Mouse (Mus musculus) hindbrain, embryonic 10.5 days (tissue): ENCODE measurements at regions not wholly inside any gene's neighbourhood (a gene's known extent, or its start where the extent isn't known, plus 50 kb on each side); places are given as distances from the start of the nearest gene placed in this dataset.

ENCODE experiments used
- DNase-seq: peaks from one replicate; pipeline ENCODE4 v3.0.0-alpha.2; 2017; ENCODE audit warnings: low spot score
- H3K27ac ChIP-seq: fragments of 300-500 bp; sonication (generic); 2 replicates; pipeline ENCODE4 v1.5.1; 2016; ENCODE audit warnings: mild to moderate bottlenecking, moderate library complexity
- H3K27me3 ChIP-seq: fragments of 300-500 bp; sonication (generic); 2 replicates; pipeline ENCODE4 v1.6.1; 2016; ENCODE audit warnings: mild to moderate bottlenecking; ENCODE audit not compliant: poor library complexity, insufficient read depth, severe bottlenecking
- H3K36me3 ChIP-seq: fragments of 300-500 bp; sonication (generic); 2 replicates; pipeline ENCODE4 v1.6.1; 2016; ENCODE audit warnings: mild to moderate bottlenecking, moderate library complexity
- H3K4me1 ChIP-seq: fragments of 300-500 bp; sonication (generic); replicated peaks from 2 replicates; pipeline ENCODE4 v1.6.1; 2016; ENCODE audit warnings: mild to moderate bottlenecking
- H3K4me3 ChIP-seq: fragments of 300-500 bp; sonication (generic); 2 replicates; pipeline ENCODE4 v1.5.1; 2016; ENCODE audit warnings: mild to moderate bottlenecking, moderate library complexity
- H3K9me3 ChIP-seq: fragments of 300-500 bp; sonication (generic); 2 replicates; pipeline ENCODE4 v1.6.1; 2016; ENCODE audit warnings: mild to moderate bottlenecking, moderate library complexity
- WGBS: fragments of 180-500 bp; shearing (Covaris S2); methylation state at CpG from one replicate; pipeline ENCODE4 v1.1.7; 2016; 5-methylcytosine and 5-hydroxymethylcytosine counted together

GRCm38 (mm10) chr5:112120766-112121165 is 131.6 kb downstream of the Cryba4 start:
- DNase-seq = no peak
- Histone ChIP-seq H3K4me3 (no peak overlapping the region), H3K27me3 (peaks cover 14% of the 10 kb centered on the region; the same call in 1 of the 2 replicates), H3K27ac (no peak overlapping the region), H3K9me3 (no peaks in the 10 kb centered on the region), H3K4me1 (peaks cover 54% of the 10 kb centered on the region), H3K36me3 (no peaks in the 10 kb centered on the region)
- WGBS = 73% methylated on average over 6 of the region's 6 CpGs

- DNase-seq = no peak
- Histone ChIP-seq H3K9me3 (no peaks in the 10 kb centered on the region), H3K36me3 (no peaks in the 10 kb centered on the region), H3K4me3 (no peak overlapping the region), H3K27ac (peak overlapping the region; percentile 45), H3K27me3 (peaks cover 10% of the 10 kb centered on the region; the same call in 1 of the 2 replicates), H3K4me1 (peaks cover 56% of the 10 kb centered on the region)
- WGBS = 76% methylated on average over 9 of the region's 9 CpGs
Measured at GRCm38 (mm10) chr5:112121554-112121953, 130.8 kb downstream of the Cryba4 start.

- H3K27ac ChIP-seq = no peak overlapping the region
- no peaks in the 10 kb centered on the region for H3K9me3 ChIP-seq
- H3K4me1 ChIP-seq = peaks cover 49% of the 10 kb centered on the region
- DNase-seq = no peak
- H3K4me3 ChIP-seq = no peak overlapping the region
- H3K36me3 ChIP-seq = no peaks in the 10 kb centered on the region
- 16% methylated on average over 5 of the region's 5 CpGs for WGBS
- peaks cover 10% of the 10 kb centered on the region; the same call in 1 of the 2 replicates for H3K27me3 ChIP-seq
Measured at GRCm38 (mm10) chr5:112122581-112122980, 129.7 kb downstream of the Cryba4 start.

- 84% methylated on average over 4 of the region's 4 CpGs for WGBS
- Histone ChIP-seq H3K4me1 (peaks cover 30% of the 10 kb centered on the region), H3K36me3 (no peaks in the 10 kb centered on the region), H3K9me3 (no peaks in the 10 kb centered on the region), H3K27me3 (peaks cover 10% of the 10 kb centered on the region; the same call in 1 of the 2 replicates), H3K27ac (no peak overlapping the region), H3K4me3 (no peak overlapping the region)
- no peak for DNase-seq
Measured at GRCm38 (mm10) chr5:112127171-112127570, 125.1 kb downstream of the Cryba4 start.

GRCm38 (mm10) chr5:112132746-112133145 is 119.6 kb downstream of the Cryba4 start:
- WGBS = 93% methylated on average over 1 of the region's 1 CpGs
- Histone ChIP-seq H3K4me1 (peaks cover 23% of the 10 kb centered on the region), H3K36me3 (no peaks in the 10 kb centered on the region), H3K27me3 (0 out of 2 replicates have a peak, but pooled peaks cover 6% of the 10 kb centered on the region), H3K4me3 (no peak overlapping the region), H3K27ac (no peak overlapping the region), H3K9me3 (no peaks in the 10 kb centered on the region)
- no peak for DNase-seq

GRCm38 (mm10) chr5:112133688-112134573 is 118.4 kb downstream of the Cryba4 start:
- Histone ChIP-seq H3K27ac (peak overlapping the region; percentile 66), H3K9me3 (no peaks in the 10 kb centered on the region), H3K4me1 (peaks cover 23% of the 10 kb centered on the region), H3K27me3 (0 out of 2 replicates have a peak, but pooled peaks cover 6% of the 10 kb centered on the region), H3K36me3 (no peaks in the 10 kb centered on the region), H3K4me3 (no peak overlapping the region)
- DNase-seq = no peak
- WGBS = 73% methylated on average over 21 of the region's 21 CpGs

GRCm38 (mm10) chr5:112136646-112137045 is 115.7 kb downstream of the Cryba4 start:
- H3K4me3 ChIP-seq = no peak overlapping the region
- H3K36me3 ChIP-seq = no peaks in the 10 kb centered on the region
- WGBS = 44% methylated on average over 12 of the region's 14 CpGs
- no peak overlapping the region for H3K27ac ChIP-seq
- H3K9me3 ChIP-seq = no peaks in the 10 kb centered on the region
- peaks cover 30% of the 10 kb centered on the region for H3K4me1 ChIP-seq
- H3K27me3 ChIP-seq = 0 out of 2 replicates have a peak, but pooled peaks cover 6% of the 10 kb centered on the region
- no peak for DNase-seq

GRCm38 (mm10) chr5:112138246-112138645 is 114.1 kb downstream of the Cryba4 start:
- Histone ChIP-seq H3K27me3 (peaks cover 9% of the 10 kb centered on the region; the same call in 1 of the 2 replicates), H3K9me3 (no peaks in the 10 kb centered on the region), H3K27ac (no peak overlapping the region), H3K4me1 (peaks cover 35% of the 10 kb centered on the region), H3K4me3 (no peak overlapping the region), H3K36me3 (no peaks in the 10 kb centered on the region)
- DNase-seq = no peak
- WGBS = 85% methylated on average over 3 of the region's 3 CpGs

- Histone ChIP-seq H3K4me1 (peaks cover 18% of the 10 kb centered on the region), H3K36me3 (no peaks in the 10 kb centered on the region), H3K4me3 (no peak overlapping the region), H3K27ac (no peak overlapping the region), H3K27me3 (peaks cover 4% of the 10 kb centered on the region; the same call in 1 of the 2 replicates), H3K9me3 (no peaks in the 10 kb centered on the region)
- DNase-seq = no peak
- 89% methylated on average over 3 of the region's 3 CpGs for WGBS
Measured at GRCm38 (mm10) chr5:112142731-112143130, 109.6 kb downstream of the Cryba4 start.

GRCm38 (mm10) chr5:112143993-112144621 is 108.2 kb downstream of the Cryba4 start:
- peaks cover 4% of the 10 kb centered on the region; the same call in 1 of the 2 replicates for H3K27me3 ChIP-seq
- H3K4me3 ChIP-seq = no peak overlapping the region
- no peaks in the 10 kb centered on the region for H3K36me3 ChIP-seq
- WGBS = 90% methylated on average over 16 of the region's 16 CpGs
- peaks cover 26% of the 10 kb centered on the region for H3K4me1 ChIP-seq
- no peak overlapping the region for H3K27ac ChIP-seq
- H3K9me3 ChIP-seq = no peaks in the 10 kb centered on the region
- no peak for DNase-seq

GRCm38 (mm10) chr5:112153675-112154085 is 98.6 kb downstream of the Cryba4 start:
- H3K27ac ChIP-seq = peak overlapping the region; percentile 89
- peaks cover 42% of the 10 kb centered on the region for H3K27me3 ChIP-seq
- DNase-seq = peak; percentile 91

GRCm38 (mm10) chr5:112154650-112155049 is 97.7 kb downstream of the Cryba4 start:
- Histone ChIP-seq H3K9me3 (no peaks in the 10 kb centered on the region), H3K4me1 (peaks cover 50% of the 10 kb centered on the region), H3K36me3 (no peaks in the 10 kb centered on the region), H3K27me3 (peaks cover 42% of the 10 kb centered on the region), H3K27ac (peak overlapping the region; percentile 62; the same call in 1 of the 2 replicates), H3K4me3 (no peak overlapping the region)
- DNase-seq = no peak
- 59% methylated on average over 4 of the region's 4 CpGs for WGBS

More at GRCm38 (mm10) chr5:112153675-112154085, 98.6 kb downstream of the Cryba4 start:
- WGBS = under 1% methylated on average over 39 of the region's 39 CpGs
- peak overlapping the region; percentile 45 for H3K4me3 ChIP-seq
- H3K9me3 ChIP-seq = no peaks in the 10 kb centered on the region
- H3K4me1 ChIP-seq = peaks cover 55% of the 10 kb centered on the region
- no peaks in the 10 kb centered on the region for H3K36me3 ChIP-seq

GRCm38 (mm10) chr5:112155051-112155450 is 97.3 kb downstream of the Cryba4 start:
- peaks cover 51% of the 10 kb centered on the region for H3K4me1 ChIP-seq
- no peaks in the 10 kb centered on the region for H3K36me3 ChIP-seq
- no peaks in the 10 kb centered on the region for H3K9me3 ChIP-seq
- peaks cover 42% of the 10 kb centered on the region for H3K27me3 ChIP-seq
- 76% methylated on average over 6 of the region's 6 CpGs for WGBS
- DNase-seq = no peak
- H3K27ac ChIP-seq = peak overlapping the region; percentile 62; the same call in 1 of the 2 replicates
- no peak overlapping the region for H3K4me3 ChIP-seq
